23 mouse cellular contexts compared by ENCODE assay signal in the genomic region with DNA sequence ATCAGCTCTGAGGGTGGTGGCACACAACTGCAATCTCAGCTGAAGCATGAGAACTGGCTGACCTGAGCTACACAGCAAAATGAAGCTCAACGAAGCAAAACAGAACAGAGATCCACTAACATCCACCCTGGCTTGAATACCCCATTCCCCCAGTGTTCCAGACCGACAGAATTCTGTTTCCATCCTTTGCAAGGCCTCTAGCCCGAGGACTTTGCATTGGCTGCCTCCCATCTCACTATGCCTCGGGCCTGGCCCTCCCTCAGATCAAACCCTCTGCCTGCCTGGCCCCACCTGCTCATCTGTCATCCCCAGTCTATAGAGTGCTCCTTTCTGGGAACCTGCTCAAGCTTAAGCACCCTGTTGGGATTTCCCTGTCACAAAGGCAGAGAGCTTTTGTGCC.
"Had no signal": no experiment of that assay in that cellular context is flagged by ENCODE, and none has a peak within 500 bp of the region (broad histone marks: within the 10 kb centered on the region; RNA-seq: fewer than 3 reads in every experiment).

No protein-coding gene starts in this region.

- ATAC-seq: intestine, postnatal 0 days; liver, embryonic 12.5 days; midbrain, embryonic 13.5 days; midbrain, embryonic 16.5 days had no signal

- H3K4me3 ChIP-seq: limb, embryonic 12.5 days; limb, embryonic 15.5 days; liver, embryonic 12.5 days; liver, embryonic 15.5 days; lung, embryonic 15.5 days; megakaryocyte, embryonic 14.5 days; midbrain, embryonic 10.5 days; midbrain, embryonic 13.5 days; myocyte; neural tube, embryonic 13.5 days; stomach, embryonic 15.5 days had no signal

- H3K4me2 ChIP-seq: limb, embryonic 12.5 days; limb, embryonic 15.5 days; liver, embryonic 12.5 days; liver, embryonic 15.5 days; lung, embryonic 15.5 days; midbrain, embryonic 13.5 days; neural tube, embryonic 13.5 days; stomach, embryonic 15.5 days had no signal

- H3K27me3 ChIP-seq: limb, embryonic 12.5 days; limb, embryonic 15.5 days; lung, embryonic 15.5 days; midbrain, embryonic 13.5 days; neural tube, embryonic 13.5 days; stomach, embryonic 15.5 days had no signal

- H3K36me3 ChIP-seq: limb, embryonic 12.5 days; limb, embryonic 15.5 days; liver, embryonic 12.5 days; liver, embryonic 15.5 days; lung, embryonic 15.5 days; midbrain, embryonic 10.5 days; midbrain, embryonic 13.5 days; neural tube, embryonic 13.5 days; stomach, embryonic 15.5 days had no signal

- H3K9me3 ChIP-seq: limb, embryonic 12.5 days; limb, embryonic 15.5 days; liver, embryonic 12.5 days; liver, embryonic 15.5 days; lung, embryonic 15.5 days; megakaryocyte, embryonic 14.5 days; midbrain, embryonic 10.5 days; midbrain, embryonic 13.5 days; neural tube, embryonic 13.5 days; stomach, embryonic 15.5 days had no signal

- H3K27ac ChIP-seq: limb, embryonic 12.5 days; limb, embryonic 15.5 days; liver, embryonic 12.5 days; liver, embryonic 15.5 days; lung, embryonic 15.5 days; midbrain, embryonic 10.5 days; midbrain, embryonic 13.5 days; neural tube, embryonic 13.5 days; stomach, embryonic 15.5 days had no signal

- H3K4me1 ChIP-seq: limb, embryonic 12.5 days; limb, embryonic 15.5 days; lung, embryonic 15.5 days; midbrain, embryonic 10.5 days; midbrain, embryonic 13.5 days; neural tube, embryonic 13.5 days; stomach, embryonic 15.5 days had no signal

- DNase-seq: left cerebral cortex, postnatal 4 days; lung, adult 18-20 months; lung, postnatal 10 days; lung, postnatal 36 days; retina, postnatal 1 day; right cerebral cortex, postnatal 25 days; spleen, adult 18-20 months; thymus, adult 2 months; thymus, postnatal 14 days; thymus, postnatal 4 days had no signal

- H3K9ac ChIP-seq: limb, embryonic 12.5 days; limb, embryonic 15.5 days; liver, embryonic 12.5 days; liver, embryonic 15.5 days; lung, embryonic 15.5 days; midbrain, embryonic 13.5 days; neural tube, embryonic 13.5 days; stomach, embryonic 15.5 days had no signal
